Mouse (Mus musculus) bone marrow, adult 2 months (tissue): ENCODE measurements at regions not wholly inside any gene's neighbourhood (a gene's known extent, or its start where the extent isn't known, plus 50 kb on each side); places are given as distances from the start of the nearest gene placed in this dataset.

ENCODE experiments used
- H3K27ac ChIP-seq: fragments of 200-500 bp; 2 replicates; pipeline ENCODE4 v1.5.1; 2012; ENCODE audit warnings: low read depth, mild to moderate bottlenecking, control low read depth, inconsistent platforms, low read length; ENCODE audit not compliant: control insufficient read depth, poor library complexity, insufficient read depth
- H3K4me1 ChIP-seq: fragments of 200-500 bp; 2 replicates; pipeline ENCODE4 v1.6.1; 2011; ENCODE audit warnings: low read length; ENCODE audit not compliant: control insufficient read depth, insufficient read depth
- H3K4me3 ChIP-seq: fragments of 200-500 bp; replicated peaks from 2 replicates; pipeline ENCODE3; 2011; ENCODE audit warnings: mild to moderate bottlenecking, low read depth, low read length, control low read depth; ENCODE audit not compliant: control insufficient read depth
- CTCF ChIP-seq: fragments of 200-500 bp; IDR thresholded peaks from 2 replicates; pipeline ENCODE4 v1.5.1; 2011; ENCODE audit warnings: low read length, control low read depth; ENCODE audit not compliant: control insufficient read depth, insufficient read depth
- POLR2A ChIP-seq: fragments of 200-500 bp; IDR thresholded peaks from 2 replicates; pipeline ENCODE4 v1.6.1; 2011; ENCODE audit warnings: low read depth, mild to moderate bottlenecking, control low read depth, low read length, borderline replicate concordance; ENCODE audit not compliant: control insufficient read depth
- WGBS: fragments of 180-500 bp; shearing (Covaris S2); methylation state at CpG from one replicate; pipeline ENCODE4 v1.1.7; 2018; 5-methylcytosine and 5-hydroxymethylcytosine counted together

- no peak overlapping the region for H3K27ac ChIP-seq
- 80% methylated on average over 9 of the region's 9 CpGs for WGBS
- no peaks in the 10 kb centered on the region for H3K4me1 ChIP-seq
- TF ChIP-seq CTCF (no peak), POLR2A (no peak)
- H3K4me3 ChIP-seq, result no peak overlapping the region
Measured at GRCm38 (mm10) chr2:74954101-74954500, 128.5 kb downstream of the Mtx2 start.

- H3K4me1 ChIP-seq, result no peaks in the 10 kb centered on the region
- no peak overlapping the region for H3K27ac ChIP-seq
- WGBS, result 78% methylated on average over 4 of the region's 4 CpGs
- TF ChIP-seq POLR2A, result no peak
- no peak for TF ChIP-seq CTCF
- no peak overlapping the region for H3K4me3 ChIP-seq
Measured at GRCm38 (mm10) chr2:74955281-74956128, 129.9 kb downstream of the Mtx2 start.

GRCm38 (mm10) chr2:74956129-74956450 is 130.5 kb downstream of the Mtx2 start:
- Histone ChIP-seq H3K27ac (no peak overlapping the region), H3K4me3 (no peak overlapping the region), H3K4me1 (no peaks in the 10 kb centered on the region)
- no peak for TF ChIP-seq POLR2A
- no peak for TF ChIP-seq CTCF
- WGBS, result 92% methylated on average over 1 of the region's 1 CpGs

- H3K4me1 ChIP-seq, result no peaks in the 10 kb centered on the region
- H3K27ac ChIP-seq, result no peak overlapping the region
- WGBS, result 76% methylated on average over 2 of the region's 2 CpGs
- no peak for TF ChIP-seq POLR2A
- no peak overlapping the region for H3K4me3 ChIP-seq
Measured at GRCm38 (mm10) chr2:74956556-74956955, 131.0 kb downstream of the Mtx2 start.

DNA sequence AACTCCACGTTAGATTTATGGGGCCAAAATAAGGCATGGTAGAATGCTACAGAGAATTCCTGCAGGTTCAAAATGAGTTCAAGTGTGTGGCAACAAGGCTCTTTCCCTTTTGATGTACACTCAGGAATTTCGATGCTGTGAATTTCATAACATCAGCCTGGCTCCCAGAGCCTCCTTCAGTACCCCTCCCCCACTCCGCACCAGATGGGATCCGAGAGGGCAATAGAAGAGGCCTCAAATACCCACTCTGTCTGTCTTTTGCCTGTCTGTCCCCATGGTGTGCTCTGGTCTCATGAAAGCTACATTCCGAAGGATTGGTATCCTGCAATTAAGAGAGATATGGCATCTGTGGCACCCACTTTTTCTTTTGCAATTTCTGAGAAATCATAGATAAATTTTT is 134.3 kb downstream of the Mtx2 start:
- no peaks in the 10 kb centered on the region for H3K4me1 ChIP-seq

DNA sequence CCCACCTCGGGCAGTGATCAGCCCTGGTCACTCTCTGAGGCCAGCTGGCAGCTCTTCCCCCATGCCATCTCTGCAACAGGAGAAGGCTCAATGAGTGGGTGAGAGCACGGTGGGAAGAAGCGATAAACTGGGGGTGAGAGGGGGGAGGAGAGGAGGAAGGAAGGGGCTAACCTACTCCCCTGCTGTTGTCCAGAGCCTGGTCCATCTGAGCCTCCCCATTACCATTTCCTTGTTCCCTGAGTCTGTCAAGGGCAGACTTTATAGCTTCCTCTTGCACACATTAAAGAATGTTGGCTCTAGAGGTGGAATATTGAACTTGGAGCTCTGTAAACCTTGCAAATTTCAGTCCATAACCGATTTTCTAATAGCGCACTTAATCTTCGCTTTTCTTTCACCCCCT is 136.8 kb downstream of the Mtx2 start:
- Histone ChIP-seq H3K4me1 (no peaks in the 10 kb centered on the region), H3K4me3 (no peak overlapping the region), H3K27ac (no peak overlapping the region)
- TF ChIP-seq CTCF, result no peak
- TF ChIP-seq POLR2A, result no peak
- 68% methylated on average over 6 of the region's 6 CpGs for WGBS

More for the DNA sequence above, 134.3 kb downstream of the Mtx2 start:
- TF ChIP-seq POLR2A (no peak), CTCF (no peak)
- Histone ChIP-seq H3K27ac (no peak overlapping the region), H3K4me3 (no peak overlapping the region)
- WGBS, result 65% methylated on average over 5 of the region's 5 CpGs

DNA sequence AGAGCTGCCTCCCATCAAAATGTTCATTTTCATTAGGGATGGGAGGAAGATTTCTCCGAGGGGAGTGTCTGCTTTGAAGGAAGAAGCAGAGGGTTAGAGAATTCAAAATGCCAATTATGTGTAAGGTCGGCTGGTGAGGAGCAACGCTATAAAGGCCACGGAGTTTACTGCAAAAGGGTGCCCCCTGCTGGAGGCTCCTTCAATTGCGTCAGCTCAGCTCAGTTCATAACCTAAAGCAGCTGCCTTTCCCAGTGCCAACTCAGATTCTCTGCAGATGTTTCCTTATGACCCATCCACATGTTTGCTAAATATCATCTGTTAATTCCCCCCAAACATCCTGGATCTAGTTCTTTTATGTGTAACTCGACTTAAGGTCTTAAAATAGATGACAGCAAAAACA is 138.8 kb downstream of the Mtx2 start:
- no peaks in the 10 kb centered on the region for H3K4me1 ChIP-seq
- no peak overlapping the region for H3K4me3 ChIP-seq
- TF ChIP-seq POLR2A (no peak), CTCF (peak; percentile 61)
- H3K27ac ChIP-seq, result no peak overlapping the region
- under 1% methylated on average over 6 of the region's 6 CpGs for WGBS

DNA sequence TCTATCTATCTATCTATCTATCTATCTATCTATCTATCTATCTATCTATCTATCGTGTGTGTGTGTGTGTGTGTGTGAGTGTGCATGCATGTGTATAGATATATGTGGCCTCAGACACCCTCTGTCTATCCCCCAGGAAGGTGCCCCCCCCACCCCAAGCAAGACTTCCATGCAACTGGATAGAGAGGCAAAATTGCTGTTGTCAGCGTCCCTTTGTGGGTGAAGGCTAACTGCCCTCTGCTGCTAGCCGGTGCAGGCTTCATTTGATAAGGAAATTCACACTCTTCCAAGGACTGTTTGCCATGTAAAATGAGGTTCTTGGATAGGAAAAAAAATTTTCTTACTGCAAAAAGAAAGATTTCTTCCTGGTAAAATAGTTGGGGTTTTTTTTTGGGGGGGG is 139.4 kb downstream of the Mtx2 start:
- no peak overlapping the region for H3K4me3 ChIP-seq
- 26% methylated on average over 3 of the region's 3 CpGs for WGBS
- H3K4me1 ChIP-seq, result no peaks in the 10 kb centered on the region
- H3K27ac ChIP-seq, result no peak overlapping the region
- no peak for TF ChIP-seq CTCF
- TF ChIP-seq POLR2A, result no peak
